Mouse (Mus musculus) MEL (cell line): ENCODE measurements around the gene Clip3. TPM values are rescaled to one million over a fixed set of nuclear protein-coding genes. Genes with fewer than 3 reads are reported as not detected.

Source experiments
- DNase-seq: peaks from one replicate; pipeline ENCODE4 v3.0.0; 2011; ENCODE audit warnings: low read depth, low spot score
- H3K27ac ChIP-seq: 2 replicates; pipeline ENCODE4 v1.5.1; 2012; ENCODE audit warnings: low read depth, mild to moderate bottlenecking, control low read depth, low read length, moderate library complexity; ENCODE audit not compliant: control insufficient read depth
- H3K27me3 ChIP-seq, 2 experiments: fragments of 150-350 bp in 1 of 2; sonication (generic) in 1 of 2; 2 replicates each; pipeline ENCODE4 v1.6.1; 2012; ENCODE audit warnings: low read length in 2 of 2, mild to moderate bottlenecking in 2 of 2, improper control_type of control experiment in 1 of 2, moderate library complexity in 1 of 2; ENCODE audit not compliant: insufficient read depth in 2 of 2, control insufficient read depth in 1 of 2
- H3K36me3 ChIP-seq, 2 experiments: 2 replicates each; pipeline ENCODE4 v1.6.1; 2012 to 2014; ENCODE audit warnings: low read length in 2 of 2, improper control_type of control experiment in 1 of 2, inconsistent platforms in 1 of 2, mild to moderate bottlenecking in 1 of 2; ENCODE audit not compliant: insufficient read depth in 2 of 2, control insufficient read depth in 1 of 2
- H3K4me1 ChIP-seq, 2 experiments: fragments of 150-350 bp in 1 of 2; sonication (generic) in 1 of 2; 2 replicates each; pipeline ENCODE4 v1.6.1; 2012; ENCODE audit warnings: low read length in 2 of 2, improper control_type of control experiment in 1 of 2, mild to moderate bottlenecking in 1 of 2; ENCODE audit not compliant: insufficient read depth in 2 of 2, control insufficient read depth in 1 of 2
- H3K4me3 ChIP-seq, 2 experiments: fragments of 150-350 bp in 1 of 2; sonication (generic) in 1 of 2; 2 replicates each; pipeline ENCODE4 v1.5.1; 2012; ENCODE audit warnings: low read depth in 2 of 2, low read length in 2 of 2, mild to moderate bottlenecking in 2 of 2, moderate library complexity in 2 of 2, control low read depth in 1 of 2, improper control_type of control experiment in 1 of 2; ENCODE audit not compliant: control insufficient read depth in 1 of 2, insufficient read depth in 1 of 2
- H3K79me2 ChIP-seq: 2 replicates; pipeline ENCODE4 v1.6.1; 2012; ENCODE audit warnings: mild to moderate bottlenecking, low read length, moderate library complexity; ENCODE audit not compliant: control insufficient read depth, poor library complexity, insufficient read depth
- H3K9ac ChIP-seq: 2 replicates; pipeline ENCODE4 v1.6.1; 2012; ENCODE audit warnings: low read depth, mild to moderate bottlenecking, control low read depth, low read length, moderate library complexity; ENCODE audit not compliant: control insufficient read depth, poor library complexity, severe bottlenecking
- H3K9me3 ChIP-seq: fragments of 150-350 bp; sonication (generic); replicated peaks from 2 replicates; pipeline ENCODE4 v1.6.1; 2012; ENCODE audit warnings: mild to moderate bottlenecking, low read length, improper control_type of control experiment, moderate library complexity; ENCODE audit not compliant: insufficient read depth
- CHD2 ChIP-seq: IDR thresholded peaks from 2 replicates; pipeline ENCODE4 v1.6.1; 2011; ENCODE audit warnings: low read length, improper control_type of control experiment
- ELF1 ChIP-seq: IDR thresholded peaks from 2 replicates; pipeline ENCODE4 v1.6.1; 2014; ENCODE audit warnings: low read depth, mild to moderate bottlenecking, inconsistent platforms, low read length, improper control_type of control experiment, moderate library complexity
- HCFC1 ChIP-seq: IDR thresholded peaks from 2 replicates; pipeline ENCODE4 v1.6.1; 2012; ENCODE audit warnings: low read depth, mild to moderate bottlenecking, inconsistent platforms, low read length, improper control_type of control experiment, moderate library complexity
- KAT2A ChIP-seq: conservative IDR thresholded peaks from 2 replicates; pipeline ENCODE4 v1.6.1; 2012; ENCODE audit warnings: low read depth, low read length, improper control_type of control experiment, inconsistent platforms
- MAFK ChIP-seq: IDR thresholded peaks from 2 replicates; pipeline ENCODE4 v1.6.1; 2011; ENCODE audit warnings: low read depth, mild to moderate bottlenecking, low read length, improper control_type of control experiment, borderline replicate concordance
- MAX ChIP-seq: IDR thresholded peaks from 2 replicates; pipeline ENCODE4 v1.6.1; 2011; ENCODE audit warnings: low read length, improper control_type of control experiment
- MAZ ChIP-seq: IDR thresholded peaks from 2 replicates; pipeline ENCODE4 v1.6.1; 2012; ENCODE audit warnings: low read depth, mild to moderate bottlenecking, inconsistent platforms, low read length, improper control_type of control experiment
- MXI1 ChIP-seq: IDR thresholded peaks from 2 replicates; pipeline ENCODE4 v1.6.1; 2011; ENCODE audit warnings: mild to moderate bottlenecking, low read depth, low read length, improper control_type of control experiment
- NELFE ChIP-seq: IDR thresholded peaks from 2 replicates; pipeline ENCODE4 v1.6.1; 2011; ENCODE audit warnings: low read depth, low read length, improper control_type of control experiment
- NRF1 ChIP-seq: IDR thresholded peaks from 2 replicates; pipeline ENCODE4 v1.6.1; 2014; ENCODE audit warnings: low read depth, mild to moderate bottlenecking, inconsistent platforms, low read length, improper control_type of control experiment, moderate library complexity; ENCODE audit not compliant: poor library complexity, insufficient read depth, severe bottlenecking
- POLR2A ChIP-seq, 2 experiments: IDR thresholded peaks; 2 replicates each; pipeline ENCODE4 v1.6.1; 2011 to 2012; ENCODE audit warnings: low read length in 2 of 2, mild to moderate bottlenecking in 2 of 2, control low read depth in 1 of 2, improper control_type of control experiment in 1 of 2, low read depth in 1 of 2, moderate library complexity in 1 of 2; ENCODE audit not compliant: control insufficient read depth in 1 of 2, insufficient read depth in 1 of 2, poor library complexity in 1 of 2
- POLR2AphosphoS2 ChIP-seq: IDR thresholded peaks from 2 replicates; pipeline ENCODE4 v1.6.1; 2011; ENCODE audit warnings: low read length, improper control_type of control experiment
- RAD21 ChIP-seq: IDR thresholded peaks from 2 replicates; pipeline ENCODE4 v1.6.1; 2011; ENCODE audit warnings: mild to moderate bottlenecking, low read depth, low read length, improper control_type of control experiment
- RCOR1 ChIP-seq: IDR thresholded peaks from 2 replicates; pipeline ENCODE4 v1.6.1; 2012; ENCODE audit warnings: low read depth, mild to moderate bottlenecking, inconsistent platforms, low read length, improper control_type of control experiment
- SIN3A ChIP-seq: IDR thresholded peaks from 2 replicates; pipeline ENCODE4 v1.6.1; 2012; ENCODE audit warnings: low read length, improper control_type of control experiment, inconsistent platforms
- TBP ChIP-seq: IDR thresholded peaks from 2 replicates; pipeline ENCODE4 v1.8.0; 2011; ENCODE audit warnings: low read depth, low read length, improper control_type of control experiment
- USF1 ChIP-seq: IDR thresholded peaks from 2 replicates; pipeline ENCODE4 v1.6.1; 2014; ENCODE audit warnings: low read depth, mild to moderate bottlenecking, inconsistent platforms, low read length, improper control_type of control experiment, moderate library complexity
- ZKSCAN1 ChIP-seq: IDR thresholded peaks from 2 replicates; pipeline ENCODE4 v1.6.1; 2012; ENCODE audit warnings: low read depth, mild to moderate bottlenecking, inconsistent platforms, low read length, improper control_type of control experiment, moderate library complexity
- ZMIZ1 ChIP-seq: IDR thresholded peaks from 2 replicates; pipeline ENCODE4 v1.6.1; 2012; ENCODE audit warnings: low read depth, mild to moderate bottlenecking, inconsistent platforms, low read length, improper control_type of control experiment, moderate library complexity
- polyA plus RNA-seq, 2 experiments: library from polyadenylated mRNA; stranded (reverse) in 1 of 2; unstranded in 1 of 2; fragments of >175 nt in 1 of 2; fragments of >200 nt in 1 of 2; gene quantifications; 2 replicates each; pipeline versions ENCODE4 v1.2.1 to v1.2.4; 2012; ENCODE audit warnings: low replicate concordance in 2 of 2, low read depth in 1 of 2; ENCODE audit not compliant: insufficient read length in 2 of 2, insufficient read depth in 1 of 2, missing spikeins in 1 of 2
- total RNA-seq: library from RNA; depleted of rRNA; stranded (reverse); fragments of 300-350 nt; gene quantifications from 2 replicates; pipeline ENCODE4 v1.2.3, GENCODE M21; 2012

Clip3 gene
- total and polyA plus RNA-seq, 3 experiments = 0.19 TPM; not detected in 2

GRCm38 (mm10) chr7:30308076-30309005 lies 16.8 kb downstream of the Clip3 start, which contains the start of gene Alkbh6:
Gene Alkbh6 (plus strand): TSS chr7:30308717.
- H3K79me2 ChIP-seq = no peaks in the 10 kb centered on the region; the same call in 1 of the 2 replicates
- peak within 1 kb of the TSS; percentile 59 to 92 for H3K4me3 ChIP-seq
- no peaks in the 10 kb centered on the region for H3K36me3 ChIP-seq
- no peaks in the 10 kb centered on the region for H3K27me3 ChIP-seq
- H3K4me1 ChIP-seq = peaks cover 0 to 13% of the 10 kb centered on the region in 2 experiments; a peak in 3 of 4 replicates
- no peaks in the 10 kb centered on the region for H3K9me3 ChIP-seq
- TF ChIP-seq USF1 (no peak), RAD21 (no peak), MAZ (peak; percentile 69; the same call in 1 of the 2 replicates), TBP (peak; percentile 79; the same call in 1 of the 2 replicates), MXI1 (peak; percentile 80), ELF1 (peak; percentile 89), MAFK (no peak), SIN3A (peak; percentile 81), ZMIZ1 (0 out of 2 replicates have a peak, but pooled peaks have one; percentile 55), MAX (peak; percentile 54), CHD2 (peak; percentile 38; the same call in 1 of the 2 replicates), POLR2A (IDR thresholded peaks at IDR 0.05; ENCODE audit: control insufficient read depth in 1 of 2, insufficient read depth in 1 of 2, low read depth in 1 of 2, low read length in 2 of 2, poor library complexity in 1 of 2) (peak; percentile 78 to 98), POLR2AphosphoS2 (peak; percentile 96), ZKSCAN1 (no peak), NRF1 (peak; percentile 69), NELFE (peak; percentile 94), HCFC1 (peak; percentile 85), KAT2A (no peak; the same call in 1 of the 2 replicates), RCOR1 (peak; percentile 27)
- peak within 1 kb of the TSS; percentile 72 for H3K9ac ChIP-seq
- DNase-seq = peak; percentile 98
- peak within 1 kb of the TSS; percentile 35; the same call in 1 of the 2 replicates for H3K27ac ChIP-seq
